Mouse (Mus musculus): ENCODE measurements around the gene Anxa8. TPM values are rescaled to one million over a fixed set of nuclear protein-coding genes. Genes with fewer than 3 reads are reported as not detected.

The Anxa8 gene
- 0.49 and 0.69 TPM in 2 replicates for polyA plus RNA-seq (2012; rRNA removed)

DNA sequence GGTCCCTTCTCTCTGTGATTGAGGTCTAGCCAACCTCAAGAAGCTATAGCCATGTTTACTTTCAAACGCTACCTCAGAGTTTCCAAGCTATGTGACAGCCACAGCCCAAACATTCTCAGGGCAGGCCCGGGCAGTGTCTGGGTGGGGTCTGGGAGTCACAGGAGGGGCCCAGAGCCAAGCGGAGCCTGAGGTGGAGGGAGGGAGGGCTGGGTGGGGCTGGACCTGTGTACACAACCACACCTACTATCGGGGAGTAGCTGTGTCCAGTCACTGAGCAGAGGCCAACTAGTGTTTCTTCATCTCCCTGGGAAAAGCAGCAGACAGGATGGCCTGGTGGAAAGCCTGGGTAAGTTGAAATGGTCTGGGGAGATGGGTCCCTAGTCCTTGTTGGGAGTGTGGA is at the start of gene Anxa8:
Gene Anxa8 (plus strand): TSS at position 251 of the 400 bp plus-strand sequence.
- WGBS = 17% methylated on average over 4 of the region's 4 CpGs
- DNase-seq (ENCODE audit: low read depth, low spot score) = peak; percentile 61

DNA sequence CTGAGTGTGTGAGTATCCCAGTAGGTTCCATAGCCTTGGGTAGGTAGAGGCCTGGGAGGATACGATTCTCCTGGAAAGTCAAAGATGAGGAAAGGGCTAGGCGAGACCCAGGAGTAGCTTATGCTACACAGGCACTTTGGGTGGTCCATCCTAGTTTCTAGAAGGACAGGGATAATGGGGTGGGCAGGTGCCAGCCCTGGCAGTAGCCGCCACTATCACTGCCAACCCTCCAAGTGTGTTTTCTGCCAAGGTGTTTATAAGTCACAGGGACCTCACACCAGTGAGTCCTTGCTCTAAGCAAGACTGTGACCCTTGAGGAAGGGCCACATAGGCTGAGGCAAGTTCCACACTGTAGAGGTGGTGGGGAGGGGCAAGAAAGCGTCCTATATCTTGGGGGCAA is 44.5 kb upstream of the Anxa8 start:
- 76% methylated on average over 4 of the region's 4 CpGs for WGBS
- no peak for DNase-seq (ENCODE audit: low read depth, low spot score)

DNA sequence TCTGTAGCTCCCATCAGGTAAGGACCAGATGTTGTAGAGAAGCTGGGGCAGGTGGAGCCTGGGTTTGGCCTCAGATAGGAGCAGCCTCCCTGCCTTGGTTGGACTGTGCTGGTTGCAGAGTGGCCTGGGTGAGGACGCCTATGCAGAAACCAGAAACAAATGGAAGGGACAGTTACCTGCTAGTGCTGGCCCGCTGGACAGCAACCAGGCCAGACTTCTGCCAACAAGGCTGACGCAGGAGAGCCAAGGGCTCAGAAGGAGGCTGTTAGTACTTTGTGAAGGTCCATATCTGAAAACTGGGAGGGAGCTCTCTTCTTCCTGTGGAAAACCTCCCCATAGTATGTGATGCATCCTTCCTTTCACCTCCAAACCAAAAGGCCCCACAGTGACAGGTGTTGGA is 42.4 kb upstream of the Anxa8 start:
- DNase-seq (ENCODE audit: low read depth, low spot score) = no peak
- 44% methylated on average over 3 of the region's 3 CpGs for WGBS

DNA sequence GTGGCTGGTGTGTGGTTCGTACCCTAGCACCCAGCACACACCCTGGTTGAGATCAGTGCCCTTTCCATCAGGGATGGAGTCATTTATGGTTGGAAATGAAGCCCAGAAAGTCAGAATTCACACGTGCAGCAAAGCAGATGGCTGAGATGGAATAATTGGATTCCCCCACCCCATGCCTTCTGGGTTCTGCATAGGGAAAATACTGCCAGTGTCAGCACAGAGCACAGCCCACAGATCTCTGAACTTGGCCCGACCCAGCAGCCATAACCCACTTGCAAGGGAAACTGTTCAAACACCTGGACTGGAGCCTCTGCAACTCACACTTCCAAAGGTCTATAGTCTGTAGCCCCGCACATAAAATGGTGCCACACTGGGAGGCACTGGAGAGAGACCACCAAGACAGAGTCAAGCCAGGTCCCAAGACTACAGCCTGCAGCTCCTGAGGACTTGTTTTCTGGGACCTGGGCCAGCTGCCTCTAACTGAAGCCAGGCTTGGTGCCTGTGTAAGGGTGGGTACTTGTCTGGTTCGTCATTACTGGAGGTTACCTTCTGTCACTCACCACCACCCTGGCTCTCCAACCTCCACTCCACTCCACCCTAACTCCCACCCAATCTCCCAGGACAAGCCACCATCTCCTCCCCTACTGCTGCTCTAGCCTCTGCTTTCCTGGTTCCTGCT is 35.5 kb upstream of the Anxa8 start:
- WGBS = 65% methylated on average over 5 of the region's 5 CpGs
- no peak for DNase-seq (ENCODE audit: low read depth, low spot score)

DNA sequence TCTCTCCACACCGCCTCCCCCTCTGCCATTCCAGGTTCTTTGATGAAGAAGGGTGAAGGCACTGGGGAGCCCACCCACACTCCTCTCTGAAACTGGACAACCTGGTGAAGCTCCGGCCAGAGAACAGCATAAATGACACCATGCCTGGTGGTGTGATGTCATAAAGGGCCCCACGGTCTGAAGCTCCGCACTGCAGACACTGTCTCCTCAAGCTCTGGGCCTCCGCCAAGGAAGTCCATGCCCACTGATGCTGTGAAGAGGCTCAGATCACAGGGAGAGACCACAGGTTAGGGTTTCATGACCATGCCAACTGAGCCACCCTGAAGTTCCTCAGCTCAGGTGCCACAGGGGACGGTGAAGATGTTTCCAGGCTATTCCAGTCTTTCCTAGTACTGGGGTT is 33.3 kb upstream of the Anxa8 start, which contains the start of gene Antxrl:
Gene Antxrl (plus strand): TSS at position 192 of the 400 bp plus-strand sequence.
- 83% methylated on average over 6 of the region's 6 CpGs for WGBS

DNA sequence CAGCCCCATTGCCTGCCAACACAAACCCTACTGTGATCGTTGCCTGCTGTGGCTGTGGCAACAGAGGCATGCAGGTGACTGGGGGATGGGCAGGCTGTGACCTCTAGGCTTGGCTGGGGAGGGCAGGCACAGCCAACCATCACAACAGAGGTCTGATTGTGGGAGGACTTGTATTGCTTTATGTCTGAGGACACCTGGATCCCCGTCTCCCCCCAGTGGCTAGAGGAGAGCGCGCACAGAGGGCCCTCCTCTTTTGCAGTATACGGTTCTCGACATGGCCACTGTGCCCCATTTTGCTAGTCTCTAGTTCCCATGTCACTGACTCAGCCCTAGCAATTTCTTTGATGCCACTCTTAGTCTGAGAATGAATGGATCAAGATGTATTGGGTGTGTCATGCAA is 14.1 kb upstream of the Anxa8 start:
- no peak for DNase-seq (ENCODE audit: low read depth, low spot score)
- 79% methylated on average over 6 of the region's 6 CpGs for WGBS

More for the DNA sequence above, 33.3 kb upstream of the Anxa8 start, which contains the start of gene Antxrl:
- no peak for DNase-seq (ENCODE audit: low read depth, low spot score)

DNA sequence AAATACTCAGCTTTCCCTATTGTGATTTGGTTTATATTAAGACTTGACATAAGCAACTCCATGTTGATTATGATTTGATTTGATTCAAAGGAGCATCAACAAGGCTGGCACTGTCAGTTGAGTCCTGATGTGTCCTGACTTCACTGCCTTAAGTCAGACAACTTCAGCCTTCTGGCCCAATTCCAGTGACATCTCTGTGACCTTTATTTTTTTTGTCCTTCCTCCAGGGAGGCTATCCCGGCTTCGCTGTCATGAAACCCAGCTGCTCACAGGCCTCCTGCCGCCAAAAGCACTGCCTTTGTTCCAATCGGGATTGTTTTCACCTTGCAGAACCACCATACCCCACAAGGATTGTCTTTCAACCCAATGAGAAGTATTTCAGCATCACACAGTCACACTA is 10.4 kb upstream of the Anxa8 start:
- DNase-seq (ENCODE audit: low read depth, low spot score) = no peak
- 51% methylated on average over 4 of the region's 4 CpGs for WGBS

DNA sequence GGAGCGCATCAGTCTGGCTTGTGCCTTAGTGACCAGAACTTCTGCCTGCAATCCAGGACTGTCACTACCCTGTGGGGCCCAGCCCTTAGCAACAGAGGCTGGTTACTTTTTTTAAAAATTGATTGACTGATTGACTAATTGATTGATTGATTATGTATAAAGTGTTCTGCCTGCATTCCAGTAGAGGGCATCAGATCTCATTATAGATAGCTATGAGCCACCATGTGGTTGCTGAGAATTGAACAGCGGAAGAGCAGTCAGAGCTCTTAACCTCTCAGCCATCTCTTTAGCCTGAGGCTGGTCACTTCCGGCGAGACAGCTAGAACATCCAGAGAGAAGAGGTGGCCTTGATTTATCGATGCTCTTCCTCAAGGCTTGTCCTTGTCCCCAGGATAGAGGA is 8.6 kb upstream of the Anxa8 start:
- WGBS = 86% methylated on average over 5 of the region's 5 CpGs
- DNase-seq (ENCODE audit: low read depth, low spot score) = no peak

DNA sequence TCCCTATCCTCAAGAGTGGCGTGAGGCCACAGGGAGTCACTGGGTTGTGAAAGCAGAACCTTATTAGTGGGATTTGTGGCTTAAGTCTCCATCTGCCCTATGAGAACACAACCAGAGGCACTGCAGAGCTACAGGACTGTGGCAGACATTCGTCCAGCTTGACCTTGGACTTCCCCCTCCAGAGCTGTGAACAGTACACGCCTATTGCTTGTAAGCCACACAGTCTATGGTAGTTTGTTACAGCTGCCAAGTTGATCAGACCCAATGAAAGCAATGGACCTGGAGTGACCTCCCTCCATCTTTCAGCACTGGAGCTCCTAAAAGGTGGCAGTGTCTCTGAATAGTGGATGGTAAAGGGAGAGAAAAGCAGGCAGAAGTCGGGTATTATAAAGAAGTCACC is 7.5 kb upstream of the Anxa8 start:
- DNase-seq (ENCODE audit: low read depth, low spot score) = no peak
- 47% methylated on average over 4 of the region's 4 CpGs for WGBS

DNA sequence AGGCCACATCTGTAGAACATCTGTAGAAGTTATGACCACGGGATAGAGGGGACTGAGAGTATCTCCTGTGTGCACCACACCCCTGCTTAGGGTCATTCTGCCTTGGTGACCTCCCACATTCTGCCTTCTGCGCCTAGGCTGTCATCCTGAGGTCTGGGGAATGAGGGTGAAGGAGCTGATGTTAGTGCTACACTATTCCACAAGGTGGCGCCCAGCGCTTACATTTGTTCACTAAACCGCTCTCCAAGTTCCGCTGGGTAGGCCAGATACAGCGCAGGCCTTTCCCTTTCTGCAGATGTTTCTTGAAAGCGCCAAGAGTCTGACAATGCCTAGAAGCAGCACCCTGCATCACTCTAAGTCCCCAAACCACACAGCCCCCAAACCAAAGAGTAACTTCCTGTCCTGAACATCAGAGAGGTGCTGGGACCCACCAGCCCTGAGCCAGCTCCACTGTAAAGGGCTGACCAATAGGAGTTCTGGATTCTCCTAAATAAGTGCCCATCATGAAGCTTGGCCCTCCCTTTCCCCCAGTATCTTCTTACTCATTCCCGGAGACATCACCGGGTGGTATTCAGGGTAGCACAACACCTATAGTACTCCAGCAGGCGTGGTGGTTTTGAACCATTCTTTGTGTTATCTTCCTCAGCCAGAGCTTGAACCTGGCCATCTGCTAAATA is 5.3 kb upstream of the Anxa8 start:
- WGBS = 14% methylated on average over 11 of the region's 11 CpGs
- peak; percentile 75 for DNase-seq (ENCODE audit: low read depth, low spot score)

DNA sequence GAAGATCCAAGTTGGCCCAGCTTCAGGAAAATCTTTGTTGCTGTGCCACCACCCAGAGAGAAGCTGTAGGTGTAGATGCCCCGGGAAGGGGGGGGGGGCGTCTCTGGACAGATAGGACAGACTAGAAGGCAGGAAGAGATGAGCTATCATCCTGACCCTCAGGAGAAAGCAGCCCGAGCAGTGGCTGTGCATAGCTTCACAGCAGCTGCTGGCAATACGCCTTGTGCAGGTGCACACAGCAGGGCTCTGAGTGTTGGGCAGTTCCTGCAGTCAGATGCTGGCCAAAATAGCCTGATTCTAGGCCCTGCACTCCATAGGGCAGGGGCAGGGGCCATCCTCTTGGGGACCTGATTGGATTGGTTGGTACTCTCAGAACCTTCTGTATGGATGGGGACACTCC is 1.0 kb downstream of the Anxa8 start:
- 44% methylated on average over 4 of the region's 4 CpGs for WGBS

DNA sequence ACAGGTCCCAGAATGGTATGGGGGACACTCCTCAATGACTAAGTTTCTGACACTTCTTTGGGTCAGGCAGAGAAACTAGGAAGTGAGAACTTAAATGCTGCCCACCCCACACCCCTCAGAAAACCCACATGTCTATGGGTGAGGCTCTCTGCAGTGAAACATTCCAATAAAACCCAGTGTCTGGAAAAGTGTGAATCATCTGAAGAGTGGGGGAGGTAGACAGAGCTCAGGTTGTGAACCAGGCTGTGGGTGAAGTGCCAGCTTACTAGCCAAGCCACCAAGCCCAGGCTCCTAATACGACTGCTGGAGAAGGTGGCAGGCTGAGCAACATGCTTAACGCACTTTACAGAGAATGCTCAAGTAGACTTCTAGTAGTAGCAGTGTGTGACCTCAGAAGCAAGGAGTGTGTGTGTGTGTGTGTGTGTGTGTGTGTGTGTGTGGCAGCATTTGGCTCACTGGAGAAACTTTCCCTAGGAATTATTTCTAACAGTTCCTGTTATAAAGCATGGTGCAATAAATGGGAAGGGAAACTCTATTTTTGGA is 2.1 kb downstream of the Anxa8 start:
- no peak for DNase-seq (ENCODE audit: low read depth, low spot score)
- 49% methylated on average over 2 of the region's 2 CpGs for WGBS

More for the DNA sequence above, 1.0 kb downstream of the Anxa8 start:
- DNase-seq (ENCODE audit: low read depth, low spot score) = no peak

DNA sequence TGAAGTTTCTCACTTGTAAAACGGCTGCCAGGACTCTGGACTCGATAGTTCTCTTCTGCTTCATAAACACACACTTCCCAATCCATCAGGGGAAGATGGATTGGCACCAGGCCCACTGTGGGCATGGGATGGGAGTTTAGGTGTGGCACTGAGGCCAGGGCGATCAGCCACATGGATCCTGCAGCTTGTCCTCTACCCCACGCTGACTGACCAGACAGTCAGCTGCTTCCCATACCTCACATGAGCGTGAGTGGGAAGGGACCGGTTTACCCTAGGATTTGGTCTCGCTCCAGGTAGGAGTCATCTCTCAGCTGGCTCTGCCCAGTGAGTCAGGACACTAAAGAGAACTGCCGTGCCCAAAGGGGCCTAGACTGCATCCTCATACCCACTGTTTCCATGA is 4.0 kb downstream of the Anxa8 start:
- DNase-seq (ENCODE audit: low read depth, low spot score) = no peak
- WGBS = 58% methylated on average over 8 of the region's 8 CpGs

DNA sequence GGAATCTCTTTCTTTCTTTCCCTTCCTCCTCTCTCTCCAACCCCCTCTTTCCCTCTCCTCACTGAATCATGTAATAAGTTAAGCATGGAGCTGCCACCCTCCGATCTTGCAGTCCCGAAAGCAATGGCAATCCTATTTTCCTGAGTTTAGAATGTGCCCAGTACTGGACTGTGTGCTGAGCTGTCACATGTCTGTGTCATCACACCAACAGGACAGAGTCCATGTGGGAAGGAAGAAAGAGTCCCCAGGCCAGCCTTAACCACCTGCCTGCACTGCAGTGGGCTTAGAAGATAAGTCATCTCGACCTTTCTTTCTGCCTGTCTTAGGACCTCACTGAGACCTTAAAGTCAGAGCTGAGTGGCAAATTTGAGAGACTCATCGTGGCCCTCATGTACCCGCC is 5.7 kb downstream of the Anxa8 start:
- 78% methylated on average over 5 of the region's 5 CpGs for WGBS
- DNase-seq (ENCODE audit: low read depth, low spot score) = no peak

DNA sequence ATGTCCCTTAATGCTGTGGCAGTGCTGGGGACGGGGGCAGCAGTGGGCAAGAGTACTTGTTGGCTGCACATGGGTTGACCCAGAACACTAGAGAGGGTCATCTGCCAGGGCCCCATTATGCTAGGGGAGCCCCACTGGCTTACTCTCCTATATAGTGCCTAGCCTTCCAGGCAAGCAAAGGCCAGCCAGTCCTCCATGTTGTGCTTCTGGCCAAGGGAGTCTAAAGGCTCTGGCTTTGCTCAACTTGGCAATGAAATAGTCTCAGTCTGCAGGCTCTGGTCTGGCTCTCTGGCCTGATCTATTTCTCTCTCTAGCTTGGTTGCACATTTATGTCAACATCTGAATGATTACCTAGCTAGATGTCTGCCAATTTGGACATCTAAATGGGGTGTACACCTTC is 7.1 kb downstream of the Anxa8 start:
- DNase-seq (ENCODE audit: low read depth, low spot score) = no peak
- WGBS = 89% methylated on average over 1 of the region's 1 CpGs

DNA sequence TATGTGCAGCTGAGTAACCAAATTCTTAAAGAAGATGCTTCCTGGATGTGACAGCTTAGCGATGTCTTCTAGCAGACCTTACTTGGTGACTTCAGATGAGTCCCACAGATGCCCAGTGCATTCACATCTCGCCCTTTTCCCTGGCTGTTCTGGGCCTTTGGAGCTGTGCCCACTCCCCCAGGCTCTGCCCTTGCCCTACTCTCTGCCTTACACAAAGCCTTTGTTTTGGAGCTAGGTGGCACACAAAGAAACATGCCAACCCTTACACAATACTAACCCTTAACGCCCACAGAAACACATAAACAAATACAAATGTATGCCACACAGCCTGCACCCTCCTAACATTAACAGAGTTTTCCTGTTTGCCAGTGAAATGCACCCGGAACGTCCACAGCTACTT is 10.4 kb downstream of the Anxa8 start:
- no peak for DNase-seq (ENCODE audit: low read depth, low spot score)
- 74% methylated on average over 5 of the region's 5 CpGs for WGBS

DNA sequence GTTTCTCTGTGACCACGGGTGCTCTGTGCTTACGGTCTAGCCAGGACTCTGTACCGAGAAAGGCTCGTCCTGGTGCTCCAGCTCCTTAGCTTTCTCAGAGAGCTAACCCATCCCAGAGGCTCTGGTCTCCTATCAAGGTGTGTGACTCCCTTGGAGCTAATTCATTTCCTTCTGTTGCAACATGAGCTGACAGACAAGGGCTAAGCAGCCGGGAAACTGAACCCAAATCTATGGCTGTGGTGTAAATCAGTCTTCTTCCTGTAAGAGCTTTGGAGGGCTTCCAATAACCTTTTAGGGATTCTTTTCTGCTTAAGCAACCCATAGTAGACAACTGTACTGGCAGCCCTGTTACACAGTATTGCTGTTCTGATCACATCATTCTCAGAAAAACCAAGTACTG is 16.8 kb downstream of the Anxa8 start, which contains the start of gene A630023A22Rik:
Gene A630023A22Rik (minus strand): TSS at position 154 of the 400 bp plus-strand sequence.
- WGBS = 40% methylated on average over 5 of the region's 5 CpGs
- DNase-seq (ENCODE audit: low read depth, low spot score) = no peak

DNA sequence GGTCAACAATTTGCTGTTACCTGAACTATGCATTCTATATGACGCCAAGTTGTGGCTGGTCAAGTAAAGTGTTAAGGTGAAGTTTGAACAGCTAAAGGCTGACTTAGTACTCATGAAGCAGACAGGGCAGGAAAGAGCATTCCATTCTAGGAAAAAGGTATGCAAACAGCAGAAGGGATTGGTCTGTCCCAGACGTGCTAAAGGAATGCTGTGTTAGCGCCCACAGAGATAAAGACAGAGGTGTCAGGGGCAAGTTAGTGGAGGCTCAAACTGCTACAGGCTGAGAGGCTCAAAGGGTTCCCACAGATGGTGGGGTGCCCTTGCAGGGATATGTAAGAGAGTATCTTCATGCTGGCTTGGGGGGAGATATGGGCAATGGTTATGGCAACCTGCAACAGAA is 18.1 kb downstream of the Anxa8 start:
- no peak for DNase-seq (ENCODE audit: low read depth, low spot score)
- WGBS = 78% methylated on average over 3 of the region's 3 CpGs

DNA sequence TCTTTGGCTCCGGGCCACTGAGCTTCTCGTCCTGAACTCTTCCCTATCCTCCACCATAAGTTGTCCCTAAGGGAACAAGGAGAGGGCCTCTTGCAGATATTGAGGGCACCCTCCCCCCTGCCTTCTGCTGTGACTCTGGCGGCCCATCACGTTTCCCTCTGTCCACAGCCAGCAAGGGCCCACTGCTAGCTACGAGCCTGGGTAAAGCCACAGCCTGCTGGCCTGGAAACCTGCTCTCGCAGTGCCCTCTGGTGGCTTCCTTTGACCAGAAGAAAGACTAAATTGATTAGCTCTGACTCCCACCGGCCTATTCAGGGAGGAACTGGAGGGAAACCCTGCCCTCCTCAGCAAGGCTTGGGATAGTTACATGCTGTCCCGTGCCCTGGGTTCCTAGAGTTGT is 19.1 kb downstream of the Anxa8 start:
- peak; percentile 35 for DNase-seq (ENCODE audit: low read depth, low spot score)
- 13% methylated on average over 8 of the region's 8 CpGs for WGBS

DNA sequence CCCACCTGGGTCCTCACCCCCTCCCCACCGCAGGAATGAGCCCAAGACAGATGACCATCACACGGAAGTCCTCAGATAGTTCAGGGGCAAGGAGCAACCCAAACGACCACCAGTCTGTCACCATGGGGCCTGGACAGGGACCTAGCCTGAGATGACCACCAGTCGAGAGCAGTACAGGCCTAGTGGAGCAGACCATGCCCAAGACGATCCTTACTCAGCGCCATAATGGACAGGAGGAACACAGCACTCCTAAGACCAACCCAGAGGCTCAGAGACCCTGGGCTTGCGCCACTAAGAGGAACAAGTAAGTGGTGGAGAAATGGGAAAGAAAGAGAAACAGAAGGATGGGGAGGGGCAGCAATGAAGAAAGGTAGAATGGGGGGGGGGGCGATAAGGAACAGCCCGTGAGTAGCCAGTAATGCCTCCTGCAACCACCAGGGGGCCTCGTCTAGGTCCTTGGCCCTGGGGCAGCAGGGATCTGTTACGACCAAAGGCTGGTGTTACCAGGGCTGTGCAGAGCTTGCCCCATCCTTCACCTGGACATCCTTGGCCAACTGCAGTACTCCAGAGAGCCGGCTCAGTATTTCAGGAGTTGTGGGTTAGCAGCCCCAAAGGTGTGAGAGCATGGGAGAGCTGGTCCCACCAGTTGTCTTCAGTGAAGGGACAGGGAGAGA is 20.7 kb downstream of the Anxa8 start:
- no peak for DNase-seq (ENCODE audit: low read depth, low spot score)

More for the DNA sequence above, 20.7 kb downstream of the Anxa8 start:
- 56% methylated on average over 12 of the region's 12 CpGs for WGBS

All from large intestine, adult 2 months (tissue).